17 mouse cellular contexts compared by ENCODE assay signal in the genomic region with DNA sequence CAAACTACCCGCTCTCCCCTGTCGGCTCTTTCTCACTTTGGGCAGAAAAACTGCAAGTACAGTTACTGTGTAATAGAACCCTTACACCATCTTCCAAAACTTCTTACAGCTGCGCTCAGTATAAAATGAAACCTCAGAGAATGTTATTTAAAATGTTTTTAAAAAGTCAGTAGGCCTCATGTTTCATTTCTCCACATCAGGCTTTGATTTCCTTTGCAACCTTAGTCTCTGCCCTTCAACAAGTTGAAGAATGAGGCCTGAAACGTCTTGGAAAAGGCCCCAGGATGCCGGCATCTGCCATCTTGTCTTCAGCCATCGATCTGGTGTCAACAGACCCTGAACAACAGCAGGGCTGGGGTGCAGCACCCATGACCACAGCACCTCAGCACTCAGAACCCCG.
DNase-seq lines count a peak whose midpoint lies in the region; ATAC-seq and TF ChIP-seq lines count a peak whose summit lies in the region.
"Had no signal": no experiment of that assay in that cellular context is flagged by ENCODE, and none has a peak within 500 bp of the region (broad histone marks: within the 10 kb centered on the region; RNA-seq: fewer than 3 reads in every experiment).

No protein-coding gene starts in this region.

- peak overlapping the region; percentile 62 for H3K27ac ChIP-seq in forebrain, embryonic 12.5 days
- no peak overlapping the region for H3K27ac ChIP-seq in forebrain, embryonic 13.5 days
- H3K27ac ChIP-seq in midbrain, embryonic 10.5 days (replicated peaks), result peak overlapping the region; percentile 19
- no peak overlapping the region for H3K27ac ChIP-seq in midbrain, postnatal 0 days (ENCODE audit: low read depth, low read length)
- H3K27ac ChIP-seq in limb, embryonic 10.5 days, result 0 out of 2 replicates have a peak overlapping the region, but pooled peaks have one; percentile 14
- H3K27ac ChIP-seq: neural tube, embryonic 12.5 days had no signal

- no peak overlapping the region for H3K4me3 ChIP-seq in forebrain, embryonic 12.5 days (replicated peaks)
- no peak overlapping the region for H3K4me3 ChIP-seq in forebrain, embryonic 13.5 days
- no peak overlapping the region for H3K4me3 ChIP-seq in midbrain, embryonic 10.5 days
- no peak overlapping the region for H3K4me3 ChIP-seq in midbrain, postnatal 0 days (ENCODE audit: low read depth, low read length)
- no peak overlapping the region for H3K4me3 ChIP-seq in limb, embryonic 10.5 days
- H3K4me3 ChIP-seq: neural tube, embryonic 12.5 days had no signal

- no peaks in the 10 kb centered on the region; the same call in 1 of the 2 replicates for H3K27me3 ChIP-seq in forebrain, embryonic 12.5 days
- no peaks in the 10 kb centered on the region for H3K27me3 ChIP-seq in forebrain, embryonic 13.5 days
- H3K27me3 ChIP-seq in midbrain, embryonic 10.5 days (ENCODE audit: low read depth, poor library complexity, severe bottlenecking), result peaks cover 8% of the 10 kb centered on the region; the same call in 1 of the 2 replicates
- no peaks in the 10 kb centered on the region for H3K27me3 ChIP-seq in midbrain, postnatal 0 days (ENCODE audit: insufficient read depth, low read length)
- no peaks in the 10 kb centered on the region for H3K27me3 ChIP-seq in limb, embryonic 10.5 days (ENCODE audit: low read depth, poor library complexity, severe bottlenecking)
- H3K27me3 ChIP-seq: neural tube, embryonic 12.5 days had no signal

- intact Hi-C loops in heart, postnatal 25 days (cut with DNase I), result no loop called here

- peaks cover 56% of the 10 kb centered on the region for H3K4me1 ChIP-seq in forebrain, embryonic 12.5 days
- H3K4me1 ChIP-seq in forebrain, embryonic 13.5 days, result peaks cover 58% of the 10 kb centered on the region
- peaks cover 69% of the 10 kb centered on the region for H3K4me1 ChIP-seq in midbrain, embryonic 10.5 days
- no peaks in the 10 kb centered on the region for H3K4me1 ChIP-seq in midbrain, postnatal 0 days (ENCODE audit: insufficient read depth, low read length)
- H3K4me1 ChIP-seq in limb, embryonic 10.5 days, result peaks cover 31% of the 10 kb centered on the region

- no peak for TF ChIP-seq CTCF in midbrain, postnatal 0 days (IDR thresholded peaks at IDR 0.05)

- no peak overlapping the region for H3K9ac ChIP-seq in forebrain, embryonic 12.5 days
- no peak overlapping the region for H3K9ac ChIP-seq in forebrain, embryonic 13.5 days
- no peak overlapping the region for H3K9ac ChIP-seq in midbrain, postnatal 0 days (replicated peaks; ENCODE audit: low read length, poor library complexity, severe bottlenecking)
- H3K9ac ChIP-seq: neural tube, embryonic 12.5 days had no signal

- ATAC-seq in forebrain, embryonic 12.5 days (ENCODE audit: low FRiP score), result no peak
- ATAC-seq in forebrain, embryonic 13.5 days, result no peak
- ATAC-seq in midbrain, postnatal 0 days (ENCODE audit: low FRiP score), result no peak

- no peaks in the 10 kb centered on the region for H3K9me3 ChIP-seq in forebrain, embryonic 12.5 days
- H3K9me3 ChIP-seq in forebrain, embryonic 13.5 days (replicated peaks), result no peaks in the 10 kb centered on the region
- H3K9me3 ChIP-seq in midbrain, embryonic 10.5 days (replicated peaks), result no peaks in the 10 kb centered on the region
- no peaks in the 10 kb centered on the region for H3K9me3 ChIP-seq in midbrain, postnatal 0 days (ENCODE audit: low read length)
- no peaks in the 10 kb centered on the region for H3K9me3 ChIP-seq in limb, embryonic 10.5 days (replicated peaks)
- H3K9me3 ChIP-seq: neural tube, embryonic 12.5 days had no signal

- WGBS in forebrain, embryonic 12.5 days, result 81% methylated on average over 7 of the region's 7 CpGs
- 84% methylated on average over 7 of the region's 7 CpGs for WGBS in forebrain, embryonic 13.5 days
- WGBS in midbrain, embryonic 10.5 days, result 87% methylated on average over 7 of the region's 7 CpGs
- 88% methylated on average over 7 of the region's 7 CpGs for WGBS in midbrain, postnatal 0 days
- 88% methylated on average over 7 of the region's 7 CpGs for WGBS in limb, embryonic 10.5 days

- DNase-seq in midbrain, embryonic 10.5 days (ENCODE audit: low spot score), result no peak
- DNase-seq in midbrain, postnatal 0 days (ENCODE audit: low spot score), result no peak
- no peak for DNase-seq in limb, embryonic 10.5 days (ENCODE audit: low spot score)
- DNase-seq in T-cell, adult 2 months (ENCODE audit: low spot score), result no peak
- no peak for DNase-seq in heart, postnatal 25 days (ENCODE audit: low spot score)
- DNase-seq: cerebellum, adult 18-20 months; cerebellum, postnatal 25 days; embryo, embryonic 11 days; gastrocnemius, postnatal 14 days; kidney, adult 9 months; lung, adult 18-20 months; lung, postnatal 36 days; thymus, postnatal 36 days had no signal

- H3K4me2 ChIP-seq in forebrain, embryonic 12.5 days, result no peak overlapping the region
- H3K4me2 ChIP-seq in forebrain, embryonic 13.5 days, result no peak overlapping the region
- H3K4me2 ChIP-seq in midbrain, postnatal 0 days (ENCODE audit: low read depth, low read length, poor library complexity, severe bottlenecking), result no peak overlapping the region
- H3K4me2 ChIP-seq: neural tube, embryonic 12.5 days had no signal

- peaks cover 9% of the 10 kb centered on the region; the same call in 1 of the 2 replicates for H3K36me3 ChIP-seq in forebrain, embryonic 12.5 days (replicated peaks)
- peaks cover 4% of the 10 kb centered on the region; the same call in 1 of the 2 replicates for H3K36me3 ChIP-seq in forebrain, embryonic 13.5 days (ENCODE audit: poor library complexity, severe bottlenecking)
- H3K36me3 ChIP-seq in midbrain, embryonic 10.5 days, result peaks cover 67% of the 10 kb centered on the region
- H3K36me3 ChIP-seq in midbrain, postnatal 0 days (ENCODE audit: insufficient read depth, low read length), result no peaks in the 10 kb centered on the region
- H3K36me3 ChIP-seq in limb, embryonic 10.5 days, result peaks cover 15% of the 10 kb centered on the region
- H3K36me3 ChIP-seq: G1E had no signal

Comparison
In these comparisons a context has a peak if more than half of its experiments do, and no peak if none do; other contexts are left out.
1. H3K27ac ChIP-seq: peak in forebrain, embryonic 12.5 days (single experiment), midbrain, embryonic 10.5 days (single experiment) and limb, embryonic 10.5 days (single experiment); none in forebrain, embryonic 13.5 days (single experiment) and midbrain, postnatal 0 days (single experiment).